Mouse (Mus musculus) telencephalon, adult 2 months (tissue): ENCODE data around the gene Gtf2h3.

Experiments used
- DNase-seq: peaks from one replicate; pipeline ENCODE4 v3.0.0-alpha.2; 2011; ENCODE audit warnings: low read depth, low spot score

Gene Gtf2h3

DNA sequence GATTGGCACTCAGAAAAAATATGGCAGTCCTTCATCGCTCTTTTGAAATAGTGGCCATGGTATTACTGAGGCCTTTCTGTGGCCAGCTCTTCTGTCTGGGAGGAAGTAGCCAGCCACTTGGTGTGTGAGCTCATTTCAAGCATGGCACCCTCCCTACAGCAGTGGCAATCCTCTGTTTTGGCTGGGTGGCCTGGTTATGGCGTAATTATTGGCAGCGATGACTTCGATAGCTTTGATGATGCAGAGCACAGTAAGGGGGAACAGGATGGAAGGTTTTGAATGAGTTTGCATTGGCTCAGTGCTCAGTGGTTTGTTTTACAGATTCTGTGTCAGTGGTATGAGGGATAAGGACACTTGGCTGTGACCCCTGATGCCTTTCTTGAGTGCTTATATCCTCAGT lies 57.8 kb downstream of the Gtf2h3 start:
- DNase-seq = no peak

DNA sequence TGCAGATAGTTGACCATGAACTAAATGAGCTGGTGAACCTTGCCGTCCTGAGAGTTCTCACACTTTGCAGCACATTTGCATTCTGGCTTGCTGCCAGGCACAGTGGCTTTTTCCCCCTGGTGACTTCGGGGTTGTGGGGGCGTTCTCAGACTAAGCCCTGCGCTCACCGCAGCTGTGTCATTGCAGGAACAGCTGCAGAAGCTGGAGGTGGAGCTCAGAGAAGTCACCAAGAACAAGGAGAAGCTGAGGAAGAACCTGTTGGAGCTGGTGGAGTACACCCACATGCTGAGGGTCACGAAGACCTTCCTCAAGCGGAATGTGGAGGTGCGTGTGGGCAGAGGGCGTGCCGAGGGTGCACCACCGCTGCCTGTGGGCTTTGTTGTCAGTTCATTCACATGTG lies 58.4 kb downstream of the Gtf2h3 start:
- DNase-seq = peak; percentile 55

DNA sequence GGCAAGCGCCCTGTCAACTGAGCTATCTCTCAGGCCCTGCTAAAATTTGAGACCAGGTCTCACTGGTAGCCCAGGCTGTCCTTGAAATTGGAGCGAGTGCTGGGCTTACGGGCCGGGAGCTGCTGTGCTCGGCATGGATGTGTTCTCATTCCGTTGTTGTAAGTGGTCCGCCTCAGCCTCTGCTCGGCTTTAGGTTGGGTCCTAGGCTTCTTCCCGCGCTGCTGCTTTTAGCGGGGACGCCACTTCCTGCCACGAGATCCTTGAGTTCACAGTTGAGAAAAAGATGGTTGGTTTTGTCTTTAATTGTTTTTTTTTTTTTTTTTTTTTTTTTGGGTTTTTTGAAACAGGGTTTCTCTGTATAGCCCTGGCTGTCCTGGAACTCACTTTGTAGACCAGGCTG lies 58.9 kb downstream of the Gtf2h3 start:
- DNase-seq = no peak
